Mouse (Mus musculus): ENCODE results near the gene Tdrd5. TPM values are rescaled to one million over a fixed set of nuclear protein-coding genes. Genes with fewer than 3 reads are reported as not detected.

Tdrd5 gene
- polyA plus RNA-seq, 1 experiment = 0.72 TPM

GRCm38 (mm10) chr1:156211809-156212317 lies 91.6 kb downstream of the Tdrd5 start:
- Histone ChIP-seq H3K4me3 (ENCODE audit: insufficient read depth, low read length) (no peak overlapping the region), H3K4me1 (ENCODE audit: control insufficient read depth, insufficient read depth, low read length) (no peaks in the 10 kb centered on the region)
- TF ChIP-seq CTCF (IDR thresholded peaks at IDR 0.05; ENCODE audit: borderline replicate concordance, insufficient read depth, low read length) (no peak), POLR2A (IDR thresholded peaks at IDR 0.05; ENCODE audit: low read depth, low read length) (no peak)

More at GRCm38 (mm10) chr1:156211809-156212317, 91.6 kb downstream of the Tdrd5 start:
- no peak overlapping the region for H3K27ac ChIP-seq (ENCODE audit: insufficient read depth, low read length)

Other genes starting within 250 kb of the Tdrd5 start
- not detected in 2 replicates for gene Fam163a, start 98.6 kb downstream of the Tdrd5 start, polyA plus RNA-seq (2011; ENCODE audit: insufficient read length, low read depth, missing spikeins)
- gene Nphs2, start 7.1 kb upstream of the Tdrd5 start, polyA plus RNA-seq (2011; ENCODE audit: insufficient read length, low read depth, missing spikeins) = not detected in 2 replicates
- gene Gm2000, start 62.4 kb upstream of the Tdrd5 start, polyA plus RNA-seq (2011; ENCODE audit: insufficient read length, low read depth, missing spikeins) = 1,294 and 1,591 TPM in 2 replicates
- gene Axdnd1, start 117.5 kb upstream of the Tdrd5 start, polyA plus RNA-seq (2011; ENCODE audit: insufficient read length, low read depth, missing spikeins) = 0.60 and 0.76 TPM in 2 replicates
- 100 and 151 TPM in 2 replicates for gene Soat1, start 170.7 kb upstream of the Tdrd5 start, polyA plus RNA-seq (2011; ENCODE audit: insufficient read length, low read depth, missing spikeins)
- gene Gm10031, start 220.3 kb upstream of the Tdrd5 start, polyA plus RNA-seq (2011; ENCODE audit: insufficient read length, low read depth, missing spikeins) = 27.4 and 30.8 TPM in 2 replicates

Data from embryonic fibroblast, embryonic 13.5 days (primary cell).